Mouse (Mus musculus): Measurements from ENCODE around the gene Rad9a.

GRCm38 (mm10) chr19:4228891-4229290 lies 27.4 kb upstream of the Rad9a start:
- TF ChIP-seq POLR2A (IDR thresholded peaks at IDR 0.05; ENCODE audit: control insufficient read depth, low read depth, low read length) (no peak), CTCF (IDR thresholded peaks at IDR 0.05; ENCODE audit: control insufficient read depth, insufficient read depth, insufficient replicate concordance, low read depth, low read length) (no peak)
